Mouse (Mus musculus): ENCODE measurements at regions not wholly inside any gene's neighbourhood (a gene's known extent, or its start where the extent isn't known, plus 50 kb on each side); places are given as distances from the start of the nearest gene placed in this dataset.

DNA sequence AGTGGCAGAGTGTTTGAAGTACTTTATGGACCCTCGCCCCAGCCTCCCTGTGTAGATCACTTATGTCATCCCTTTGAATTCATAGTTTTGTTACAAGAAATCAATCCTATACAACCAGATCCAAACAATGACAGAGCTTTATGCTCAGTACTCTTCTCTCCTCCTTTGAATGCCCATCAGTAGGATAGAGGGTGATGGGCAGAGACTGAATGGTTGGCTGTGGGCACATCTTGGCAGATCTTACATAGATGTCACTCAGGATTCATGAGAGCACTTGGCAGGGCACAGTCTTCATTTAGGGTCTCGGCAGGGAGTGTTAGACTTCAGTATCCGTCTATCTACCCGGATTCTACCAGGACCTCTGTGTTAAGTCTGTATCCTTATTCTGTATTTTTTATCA lies 103.6 kb downstream of the Bach1 start:
- H3ac ChIP-seq (ENCODE audit: control insufficient read depth, insufficient read length) = no peak overlapping the region
- TF ChIP-seq MAX (IDR thresholded peaks at IDR 0.05; ENCODE audit: low read depth) (no peak), TCF12 (IDR thresholded peaks at IDR 0.05; ENCODE audit: insufficient read depth, poor library complexity, severe bottlenecking) (no peak), REST (IDR thresholded peaks at IDR 0.05; ENCODE audit: insufficient read depth, insufficient read length) (no peak), CEBPB (IDR thresholded peaks at IDR 0.05; ENCODE audit: insufficient read depth, poor library complexity, severe bottlenecking) (no peak)
- H3K79me2 ChIP-seq (ENCODE audit: control insufficient read depth, insufficient read depth) = no peaks in the 10 kb centered on the region
- no peak overlapping the region for H3K4me2 ChIP-seq (ENCODE audit: low read depth)
- H3K36me3 ChIP-seq (ENCODE audit: control insufficient read depth, insufficient read depth) = no peaks in the 10 kb centered on the region
- no peak overlapping the region for H3K4me3 ChIP-seq
- no peaks in the 10 kb centered on the region for H3K27me3 ChIP-seq (ENCODE audit: control insufficient read depth, insufficient read depth, insufficient read length)

DNA sequence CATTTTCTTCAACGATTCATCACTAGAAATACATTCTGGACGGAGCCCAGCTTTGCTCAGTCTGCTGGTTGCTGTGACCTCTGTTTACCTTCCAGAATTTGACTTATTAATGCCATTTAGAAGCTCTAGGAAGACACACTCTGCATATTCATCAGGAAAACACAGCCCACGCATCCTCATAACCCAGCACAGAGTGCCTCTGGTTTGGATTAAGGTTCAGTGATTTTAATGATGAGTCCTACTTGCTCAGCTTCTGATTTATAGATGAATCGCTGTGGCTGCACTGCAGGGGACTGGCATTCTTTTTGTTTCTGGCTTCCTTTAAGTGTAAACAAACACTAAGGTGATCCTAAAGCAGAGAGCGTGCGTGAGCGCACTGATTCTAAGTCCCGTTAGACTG lies 118.8 kb downstream of the Bach1 start:
- TF ChIP-seq MYOD1 (IDR thresholded peaks at IDR 0.05; ENCODE audit: control insufficient read depth in 1 of 3, insufficient read length in 2 of 3, low read depth in 2 of 3) = no peak
- TF ChIP-seq E2F4 (IDR thresholded peaks at IDR 0.05; ENCODE audit: insufficient read depth) = no peak
- H3ac ChIP-seq (ENCODE audit: control insufficient read depth, insufficient read length) = no peak overlapping the region
- H3K4me3 ChIP-seq = no peak overlapping the region
- H3K36me3 ChIP-seq (ENCODE audit: control insufficient read depth, insufficient read depth) = no peaks in the 10 kb centered on the region
- no peaks in the 10 kb centered on the region for H3K79me2 ChIP-seq (ENCODE audit: control insufficient read depth, insufficient read depth)
- H3K4me2 ChIP-seq (ENCODE audit: low read depth) = no peak overlapping the region
- no peaks in the 10 kb centered on the region for H3K27me3 ChIP-seq (ENCODE audit: control insufficient read depth, insufficient read depth, insufficient read length)

DNA sequence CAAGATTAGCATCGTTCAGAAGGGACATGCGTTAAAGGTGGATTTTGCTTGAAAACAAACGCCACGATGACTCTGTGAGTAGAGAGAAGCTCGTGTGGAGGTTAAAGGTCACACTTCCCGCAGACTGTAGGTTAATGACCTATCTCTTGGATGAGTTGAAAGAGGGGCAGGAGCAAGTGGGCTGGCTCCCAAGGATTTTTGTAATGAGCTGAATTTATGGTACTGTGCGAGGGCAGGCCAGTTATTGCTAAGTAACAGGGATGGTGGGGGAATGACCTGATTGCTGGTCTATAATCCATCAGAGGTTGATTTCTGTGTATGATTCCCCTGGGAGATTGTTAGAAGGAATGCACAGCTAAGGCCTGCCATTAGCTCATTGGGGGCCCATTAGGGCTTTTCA lies 135.6 kb downstream of the Bach1 start:
- H3K27me3 ChIP-seq (ENCODE audit: control insufficient read depth, insufficient read depth, insufficient read length) = peaks cover 1% of the 10 kb centered on the region
- H3K36me3 ChIP-seq (ENCODE audit: control insufficient read depth, insufficient read depth) = no peaks in the 10 kb centered on the region
- no peaks in the 10 kb centered on the region for H3K79me2 ChIP-seq (ENCODE audit: control insufficient read depth, insufficient read depth)
- no peak overlapping the region for H3K4me3 ChIP-seq
- TF ChIP-seq MAX (IDR thresholded peaks at IDR 0.05; ENCODE audit: low read depth) = no peak
- TF ChIP-seq POLR2AphosphoS2 (IDR thresholded peaks at IDR 0.05; ENCODE audit: insufficient read length, low read depth) = no peak
- no peak for TF ChIP-seq TCF12 (IDR thresholded peaks at IDR 0.05; ENCODE audit: insufficient read depth, poor library complexity, severe bottlenecking)
- TF ChIP-seq TCF3 (IDR thresholded peaks at IDR 0.05; ENCODE audit: insufficient read length, low read depth) = no peak
- TF ChIP-seq MYOG (IDR thresholded peaks at IDR 0.05; ENCODE audit: control insufficient read depth in 1 of 3, insufficient read depth in 1 of 3, insufficient read length in 2 of 3, low read depth in 2 of 3) = no peak
- no peak for TF ChIP-seq USF1 (IDR thresholded peaks at IDR 0.05; ENCODE audit: low read depth)
- TF ChIP-seq SRF (IDR thresholded peaks at IDR 0.05; ENCODE audit: control insufficient read depth, insufficient read length, low read depth) = no peak
- H3K4me2 ChIP-seq (ENCODE audit: low read depth) = no peak overlapping the region
- H3ac ChIP-seq (ENCODE audit: control insufficient read depth, insufficient read length) = no peak overlapping the region

DNA sequence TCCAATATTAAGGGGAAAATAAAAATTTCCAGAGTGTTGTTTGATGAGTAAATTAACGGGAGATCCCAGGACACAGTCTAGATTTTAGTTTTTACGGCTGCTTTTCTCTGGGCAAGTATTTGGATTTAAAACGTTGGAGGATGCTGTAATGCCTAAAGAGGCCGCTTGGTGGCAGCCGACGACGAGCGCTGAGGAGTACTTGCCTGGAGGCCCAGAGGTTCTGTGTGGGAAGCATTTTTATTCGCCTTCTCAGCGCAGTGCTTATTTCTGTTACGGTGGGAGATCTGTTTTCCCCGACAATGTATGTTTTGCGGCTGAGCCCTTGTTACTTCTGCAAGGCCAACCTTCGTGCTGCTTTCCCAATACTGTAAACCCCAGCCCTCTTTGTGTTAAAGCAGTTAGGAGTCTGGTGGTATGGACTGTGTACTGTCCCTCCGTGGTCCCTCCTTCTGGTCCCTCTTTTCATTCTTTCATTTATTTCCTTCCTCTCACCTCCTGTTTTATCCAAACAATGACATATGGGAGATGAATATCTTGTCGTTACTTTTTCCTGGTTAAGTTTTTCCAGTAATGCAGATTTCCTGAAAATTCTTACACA lies 142.3 kb downstream of the Bach1 start:
- no peak overlapping the region for H3ac ChIP-seq (ENCODE audit: control insufficient read depth, insufficient read length)
- TF ChIP-seq MAX (IDR thresholded peaks at IDR 0.05; ENCODE audit: low read depth) (no peak), CEBPB (IDR thresholded peaks at IDR 0.05; ENCODE audit: insufficient read depth, poor library complexity, severe bottlenecking) (no peak), POLR2AphosphoS2 (IDR thresholded peaks at IDR 0.05; ENCODE audit: insufficient read length, low read depth) (no peak), TCF12 (IDR thresholded peaks at IDR 0.05; ENCODE audit: insufficient read depth, poor library complexity, severe bottlenecking) (no peak), REST (IDR thresholded peaks at IDR 0.05; ENCODE audit: insufficient read depth, insufficient read length) (no peak), SRF (IDR thresholded peaks at IDR 0.05; ENCODE audit: control insufficient read depth, insufficient read length, low read depth) (no peak), USF1 (IDR thresholded peaks at IDR 0.05; ENCODE audit: low read depth) (no peak), TCF3 (IDR thresholded peaks at IDR 0.05; ENCODE audit: insufficient read length, low read depth) (no peak), MYOG (IDR thresholded peaks at IDR 0.05; ENCODE audit: control insufficient read depth in 1 of 3, insufficient read depth in 1 of 3, insufficient read length in 2 of 3, low read depth in 2 of 3) (no peak), E2F4 (IDR thresholded peaks at IDR 0.05; ENCODE audit: insufficient read depth) (no peak)
- peaks cover 12% of the 10 kb centered on the region for H3K27me3 ChIP-seq (ENCODE audit: control insufficient read depth, insufficient read depth, insufficient read length)
- no peaks in the 10 kb centered on the region for H3K36me3 ChIP-seq (ENCODE audit: control insufficient read depth, insufficient read depth)
- H3K4me2 ChIP-seq (ENCODE audit: low read depth) = no peak overlapping the region
- H3K79me2 ChIP-seq (ENCODE audit: control insufficient read depth, insufficient read depth) = no peaks in the 10 kb centered on the region
- no peak overlapping the region for H3K4me3 ChIP-seq
